Mouse (Mus musculus): ENCODE results near the gene Pim3. TPM values are rescaled to one million over a fixed set of nuclear protein-coding genes. Genes with fewer than 3 reads are reported as not detected.

Gene Pim3
- polyA plus RNA-seq, 1 experiment: 78.5 TPM

DNA sequence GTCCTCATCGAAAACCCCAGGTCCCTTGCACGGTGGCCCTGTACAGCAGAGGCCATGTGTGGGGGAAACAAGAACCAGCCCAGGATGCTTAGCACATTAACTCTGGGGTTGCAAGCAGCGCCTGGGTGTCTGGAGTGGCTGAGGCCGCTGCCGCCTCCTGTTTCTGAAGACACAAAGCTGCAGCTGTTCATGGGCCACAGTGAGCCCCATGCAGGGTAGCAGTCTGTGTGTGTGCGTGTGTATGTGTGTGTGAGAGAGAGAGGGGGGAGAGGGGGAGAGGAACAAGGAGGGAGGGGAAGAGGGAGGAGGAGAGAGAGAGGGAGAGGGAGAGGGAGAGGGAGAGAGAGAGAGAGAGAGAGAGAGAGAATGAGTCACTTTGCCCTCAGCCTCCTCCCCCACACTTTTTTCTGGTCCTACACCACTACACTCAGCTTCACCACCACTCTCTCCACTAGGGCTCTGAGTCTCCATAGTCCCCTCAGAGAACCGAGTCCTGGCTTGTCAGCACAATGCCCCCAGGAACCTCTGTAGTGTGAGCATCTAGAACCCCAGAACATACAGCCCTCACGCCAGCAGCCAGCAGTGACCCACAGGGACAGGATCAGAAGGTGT is 18.4 kb upstream of the Pim3 start:
- 64% methylated on average over 8 of the region's 8 CpGs for WGBS
- no peak for DNase-seq
- no peak for TF ChIP-seq POLR2A (IDR thresholded peaks at IDR 0.05; ENCODE audit: low read depth, low read length)
- no peak for TF ChIP-seq CTCF (conservative IDR thresholded peaks at IDR 0.05; ENCODE audit: insufficient read depth, insufficient read length, low read depth, low read length)
- peaks cover 10% of the 10 kb centered on the region for H3K4me1 ChIP-seq (ENCODE audit: control insufficient read depth, insufficient read depth, low read length)
- H3K4me3 ChIP-seq (ENCODE audit: insufficient read depth, low read depth, low read length): no peak overlapping the region
- H3K36me3 ChIP-seq (ENCODE audit: control insufficient read depth, insufficient read depth, low read length): no peaks in the 10 kb centered on the region
- H3K27ac ChIP-seq (ENCODE audit: insufficient read depth, low read depth, low read length): no peak overlapping the region
- no peaks in the 10 kb centered on the region for H3K27me3 ChIP-seq (replicated peaks; ENCODE audit: control insufficient read depth, insufficient read depth, low read length)

DNA sequence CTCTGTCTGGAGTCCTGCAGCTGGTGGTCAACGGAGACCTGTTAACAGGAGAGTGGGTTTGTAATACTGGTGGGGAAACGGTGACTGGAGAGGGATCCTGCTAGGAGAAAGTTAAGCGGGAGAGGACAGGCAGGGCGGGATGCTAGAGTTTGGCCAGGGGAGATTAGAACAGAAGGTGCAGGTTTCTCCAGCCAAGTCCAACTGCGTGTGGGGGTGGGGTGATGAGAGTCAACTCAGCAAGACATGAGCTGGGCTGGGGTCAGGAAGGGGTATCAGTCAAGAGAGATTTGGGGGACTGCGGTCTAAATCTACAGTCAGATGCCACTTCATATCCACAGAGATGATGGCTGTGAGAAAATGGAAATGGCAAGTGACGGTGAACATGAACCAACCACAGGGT is 17.0 kb upstream of the Pim3 start:
- H3K27me3 ChIP-seq (replicated peaks; ENCODE audit: control insufficient read depth, insufficient read depth, low read length): no peaks in the 10 kb centered on the region
- no peak overlapping the region for H3K4me3 ChIP-seq (ENCODE audit: insufficient read depth, low read depth, low read length)
- TF ChIP-seq CTCF (conservative IDR thresholded peaks at IDR 0.05; ENCODE audit: insufficient read depth, insufficient read length, low read depth, low read length): no peak
- no peak for TF ChIP-seq POLR2A (IDR thresholded peaks at IDR 0.05; ENCODE audit: low read depth, low read length)
- H3K36me3 ChIP-seq (ENCODE audit: control insufficient read depth, insufficient read depth, low read length): no peaks in the 10 kb centered on the region
- no peak overlapping the region for H3K27ac ChIP-seq (ENCODE audit: insufficient read depth, low read depth, low read length)
- DNase-seq: no peak
- WGBS: 95% methylated on average over 7 of the region's 7 CpGs
- peaks cover 4% of the 10 kb centered on the region for H3K4me1 ChIP-seq (ENCODE audit: control insufficient read depth, insufficient read depth, low read length)

GRCm38 (mm10) chr15:88848661-88849060 is 13.3 kb upstream of the Pim3 start:
- no peak overlapping the region for H3K4me3 ChIP-seq (ENCODE audit: insufficient read depth, low read depth, low read length)
- TF ChIP-seq CTCF (conservative IDR thresholded peaks at IDR 0.05; ENCODE audit: insufficient read depth, insufficient read length, low read depth, low read length) (no peak), POLR2A (IDR thresholded peaks at IDR 0.05; ENCODE audit: low read depth, low read length) (no peak)
- no peaks in the 10 kb centered on the region for H3K36me3 ChIP-seq (ENCODE audit: control insufficient read depth, insufficient read depth, low read length)
- peaks cover 40% of the 10 kb centered on the region for H3K4me1 ChIP-seq (ENCODE audit: control insufficient read depth, insufficient read depth, low read length)
- no peaks in the 10 kb centered on the region for H3K27me3 ChIP-seq (replicated peaks; ENCODE audit: control insufficient read depth, insufficient read depth, low read length)
- DNase-seq: no peak
- 100% methylated on average over 1 of the region's 1 CpGs for WGBS
- H3K27ac ChIP-seq (ENCODE audit: insufficient read depth, low read depth, low read length): no peak overlapping the region

GRCm38 (mm10) chr15:88849621-88850020 is 12.4 kb upstream of the Pim3 start:
- Histone ChIP-seq H3K36me3 (ENCODE audit: control insufficient read depth, insufficient read depth, low read length) (no peaks in the 10 kb centered on the region), H3K4me1 (ENCODE audit: control insufficient read depth, insufficient read depth, low read length) (peaks cover 42% of the 10 kb centered on the region), H3K27me3 (replicated peaks; ENCODE audit: control insufficient read depth, insufficient read depth, low read length) (no peaks in the 10 kb centered on the region), H3K27ac (ENCODE audit: insufficient read depth, low read depth, low read length) (peak overlapping the region; percentile 85; the same call in 1 of the 2 replicates), H3K4me3 (ENCODE audit: insufficient read depth, low read depth, low read length) (no peak overlapping the region)
- TF ChIP-seq POLR2A (IDR thresholded peaks at IDR 0.05; ENCODE audit: low read depth, low read length) (no peak), CTCF (conservative IDR thresholded peaks at IDR 0.05; ENCODE audit: insufficient read depth, insufficient read length, low read depth, low read length) (no peak)
- 98% methylated on average over 2 of the region's 2 CpGs for WGBS
- no peak for DNase-seq

GRCm38 (mm10) chr15:88850146-88850826 is 11.7 kb upstream of the Pim3 start:
- Histone ChIP-seq H3K27me3 (replicated peaks; ENCODE audit: control insufficient read depth, insufficient read depth, low read length) (no peaks in the 10 kb centered on the region), H3K4me3 (ENCODE audit: insufficient read depth, low read depth, low read length) (no peak overlapping the region), H3K27ac (ENCODE audit: insufficient read depth, low read depth, low read length) (peak overlapping the region; percentile 96), H3K36me3 (ENCODE audit: control insufficient read depth, insufficient read depth, low read length) (no peaks in the 10 kb centered on the region), H3K4me1 (ENCODE audit: control insufficient read depth, insufficient read depth, low read length) (peaks cover 48% of the 10 kb centered on the region)
- 24% methylated on average over 10 of the region's 10 CpGs for WGBS
- DNase-seq: peak; percentile 97
- peak; percentile 17 for TF ChIP-seq POLR2A (IDR thresholded peaks at IDR 0.05; ENCODE audit: low read depth, low read length)
- no peak for TF ChIP-seq CTCF (conservative IDR thresholded peaks at IDR 0.05; ENCODE audit: insufficient read depth, insufficient read length, low read depth, low read length)

- Histone ChIP-seq H3K27ac (ENCODE audit: insufficient read depth, low read depth, low read length) (peak overlapping the region; percentile 96), H3K36me3 (ENCODE audit: control insufficient read depth, insufficient read depth, low read length) (no peaks in the 10 kb centered on the region), H3K4me1 (ENCODE audit: control insufficient read depth, insufficient read depth, low read length) (peaks cover 56% of the 10 kb centered on the region), H3K4me3 (ENCODE audit: insufficient read depth, low read depth, low read length) (peak overlapping the region; percentile 25), H3K27me3 (replicated peaks; ENCODE audit: control insufficient read depth, insufficient read depth, low read length) (no peaks in the 10 kb centered on the region)
- WGBS: 39% methylated on average over 3 of the region's 3 CpGs
- DNase-seq: peak; percentile 86
- TF ChIP-seq POLR2A (IDR thresholded peaks at IDR 0.05; ENCODE audit: low read depth, low read length) (no peak), CTCF (conservative IDR thresholded peaks at IDR 0.05; ENCODE audit: insufficient read depth, insufficient read length, low read depth, low read length) (no peak)
These were observed 10.9 kb upstream of the Pim3 start for GRCm38 (mm10) chr15:88851076-88851475.

DNA sequence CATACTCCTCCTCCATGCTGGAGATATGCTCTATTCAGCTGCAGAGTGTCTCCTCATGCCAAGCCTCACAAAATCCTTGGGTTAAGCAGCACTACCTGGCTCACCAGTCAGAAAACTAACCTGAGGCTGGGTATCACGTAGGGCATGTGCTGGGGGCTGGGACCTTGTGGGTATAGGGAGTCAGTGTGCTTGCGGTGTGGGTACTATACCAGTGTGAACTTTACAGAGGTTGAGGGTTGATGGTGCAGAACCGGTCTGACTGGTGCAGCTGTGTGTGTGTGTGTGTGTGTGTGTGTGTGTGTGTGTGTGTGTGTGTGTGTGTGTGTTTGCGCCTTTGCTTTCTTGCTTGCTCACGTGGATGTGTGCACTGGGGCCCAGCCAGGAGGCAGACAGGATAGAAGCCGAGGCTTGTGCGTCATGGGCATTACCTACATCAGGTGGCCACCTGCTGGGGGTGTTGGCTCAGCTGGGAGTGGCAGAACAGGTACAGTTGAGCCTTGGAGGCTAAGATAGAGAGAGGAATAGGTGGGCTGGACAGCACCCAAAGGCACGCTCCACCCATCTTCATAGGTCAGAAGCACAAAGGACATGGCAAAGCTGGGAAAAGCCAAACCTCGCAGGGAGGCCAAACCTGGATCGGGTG is 10.4 kb upstream of the Pim3 start:
- peaks cover 57% of the 10 kb centered on the region for H3K4me1 ChIP-seq (ENCODE audit: control insufficient read depth, insufficient read depth, low read length)
- H3K36me3 ChIP-seq (ENCODE audit: control insufficient read depth, insufficient read depth, low read length): no peaks in the 10 kb centered on the region
- 45% methylated on average over 10 of the region's 10 CpGs for WGBS
- no peaks in the 10 kb centered on the region for H3K27me3 ChIP-seq (replicated peaks; ENCODE audit: control insufficient read depth, insufficient read depth, low read length)
- DNase-seq: peak; percentile 93
- H3K27ac ChIP-seq (ENCODE audit: insufficient read depth, low read depth, low read length): peak overlapping the region; percentile 96
- TF ChIP-seq POLR2A (IDR thresholded peaks at IDR 0.05; ENCODE audit: low read depth, low read length): no peak
- no peak for TF ChIP-seq CTCF (conservative IDR thresholded peaks at IDR 0.05; ENCODE audit: insufficient read depth, insufficient read length, low read depth, low read length)
- peak overlapping the region; percentile 25 for H3K4me3 ChIP-seq (ENCODE audit: insufficient read depth, low read depth, low read length)
